Mouse (Mus musculus) heart, adult 2 months (tissue): ENCODE measurements around the gene Tspyl3.

Experiments used
- EP300 ChIP-seq: fragments of 200-500 bp; IDR thresholded peaks from 2 replicates; pipeline ENCODE4 v1.6.1; 2011; ENCODE audit warnings: low read depth, low read length, control low read depth; ENCODE audit not compliant: insufficient read depth
- POLR2A ChIP-seq: fragments of 200-500 bp; IDR thresholded peaks from 2 replicates; pipeline ENCODE4 v1.6.1; 2011; ENCODE audit warnings: mild to moderate bottlenecking, low read depth, low read length, control low read depth; ENCODE audit not compliant: insufficient read depth

- TF ChIP-seq EP300 (no peak), POLR2A (no peak)
Observed at GRCm38 (mm10) chr2:153191242-153191641, 34.0 kb downstream of the Tspyl3 start.
